Mouse (Mus musculus) liver, embryonic 14.5 days (tissue): ENCODE data around the gene Smim5. TPM values are rescaled to one million over a fixed set of nuclear protein-coding genes. Genes with fewer than 3 reads are reported as not detected.

Source experiments
- ATAC-seq: fragments of 200-750 bp; cut with Nextera tagmentation; 2 replicates; pipeline ENCODE4 v1.8.0; 2017; ENCODE audit warnings: moderate number of reproducible peaks, mild to moderate bottlenecking, moderate library complexity; ENCODE audit not compliant: insufficient read depth
- DNase-seq, 3 experiments: peaks; one replicate each; pipeline ENCODE4 v3.0.0-alpha.2; 2012 to 2013; ENCODE audit warnings: low read depth in 3 of 3, low spot score in 3 of 3
- H3K27ac ChIP-seq: fragments of 300-500 bp; sonication (generic); 2 replicates; pipeline ENCODE4 v1.5.1; 2014; ENCODE audit warnings: moderate library complexity, mild to moderate bottlenecking, control low read depth, inconsistent platforms
- H3K27me3 ChIP-seq: fragments of 300-500 bp; sonication (generic); 2 replicates; pipeline ENCODE4 v1.6.1; 2014; ENCODE audit warnings: mild to moderate bottlenecking, low read length, moderate library complexity; ENCODE audit not compliant: control insufficient read depth, insufficient read depth
- H3K36me3 ChIP-seq: fragments of 300-500 bp; sonication (generic); replicated peaks from 2 replicates; pipeline ENCODE4 v1.6.1; 2014; ENCODE audit warnings: low read depth; ENCODE audit not compliant: control insufficient read depth, insufficient read depth
- H3K4me1 ChIP-seq, 2 experiments: fragments of 200-500 bp in 1 of 2; fragments of 300-500 bp in 1 of 2; sonication (generic) in 1 of 2; replicated peaks; 2 replicates each; pipeline ENCODE4 v1.6.1; 2012 to 2014; ENCODE audit warnings: antibody characterized with exemption in 1 of 2, inconsistent platforms in 1 of 2, low read length in 1 of 2; ENCODE audit not compliant: control insufficient read depth in 2 of 2, insufficient read depth in 2 of 2
- H3K4me2 ChIP-seq: fragments of 300-500 bp; sonication (generic); 2 replicates; pipeline ENCODE4 v1.6.1; 2014; ENCODE audit warnings: low read depth, mild to moderate bottlenecking, control low read depth, moderate library complexity
- H3K4me3 ChIP-seq, 2 experiments: fragments of 200-500 bp in 1 of 2; fragments of 300-500 bp in 1 of 2; sonication (generic) in 1 of 2; 2 replicates each; pipeline ENCODE4 v1.5.1; 2012 to 2014; ENCODE audit warnings: low read depth in 2 of 2, low read length in 2 of 2, mild to moderate bottlenecking in 2 of 2, control low read depth in 1 of 2, inconsistent platforms in 1 of 2, moderate library complexity in 1 of 2; ENCODE audit not compliant: insufficient read depth in 1 of 2
- H3K9ac ChIP-seq: fragments of 300-500 bp; sonication (generic); replicated peaks from 2 replicates; pipeline ENCODE4 v1.6.1; 2014; ENCODE audit warnings: mild to moderate bottlenecking, control low read depth, moderate library complexity
- H3K9me3 ChIP-seq: fragments of 300-500 bp; sonication (generic); 2 replicates; pipeline ENCODE4 v1.6.1; 2016; ENCODE audit warnings: low read length, mixed read lengths; ENCODE audit not compliant: control insufficient read depth
- CTCF ChIP-seq: IDR thresholded peaks from 2 replicates; pipeline ENCODE4 v1.5.1; 2016; ENCODE audit warnings: antibody characterized with exemption, low read depth, control low read depth
- EP300 ChIP-seq: IDR thresholded peaks from 2 replicates; pipeline ENCODE4 v1.6.1; 2016; ENCODE audit warnings: antibody characterized with exemption, low read depth
- WGBS: fragments of 180-500 bp; shearing (Covaris S2); extraction: QIAGEN DNeasy Blood & Tissue Kit; methylation state at CpG from one replicate; pipeline ENCODE4 v1.1.7; 2014; ENCODE audit not compliant: insufficient replicate concordance; 5-methylcytosine and 5-hydroxymethylcytosine counted together
- polyA plus RNA-seq, 2 experiments: library from polyadenylated mRNA; depleted of rRNA in 1 of 2; stranded (reverse) in 1 of 2; unstranded in 1 of 2; fragments of >200 nt; fragmentation: Nextera tagmentation in 1 of 2; extraction: Ambion mirVana in 1 of 2; gene quantifications; 2 replicates each; pipeline versions ENCODE4 v1.2.1 to v1.2.3; 2012 to 2014

Smim5 gene
- polyA plus RNA-seq, 2 experiments = 25.1 to 48.8 TPM

DNA sequence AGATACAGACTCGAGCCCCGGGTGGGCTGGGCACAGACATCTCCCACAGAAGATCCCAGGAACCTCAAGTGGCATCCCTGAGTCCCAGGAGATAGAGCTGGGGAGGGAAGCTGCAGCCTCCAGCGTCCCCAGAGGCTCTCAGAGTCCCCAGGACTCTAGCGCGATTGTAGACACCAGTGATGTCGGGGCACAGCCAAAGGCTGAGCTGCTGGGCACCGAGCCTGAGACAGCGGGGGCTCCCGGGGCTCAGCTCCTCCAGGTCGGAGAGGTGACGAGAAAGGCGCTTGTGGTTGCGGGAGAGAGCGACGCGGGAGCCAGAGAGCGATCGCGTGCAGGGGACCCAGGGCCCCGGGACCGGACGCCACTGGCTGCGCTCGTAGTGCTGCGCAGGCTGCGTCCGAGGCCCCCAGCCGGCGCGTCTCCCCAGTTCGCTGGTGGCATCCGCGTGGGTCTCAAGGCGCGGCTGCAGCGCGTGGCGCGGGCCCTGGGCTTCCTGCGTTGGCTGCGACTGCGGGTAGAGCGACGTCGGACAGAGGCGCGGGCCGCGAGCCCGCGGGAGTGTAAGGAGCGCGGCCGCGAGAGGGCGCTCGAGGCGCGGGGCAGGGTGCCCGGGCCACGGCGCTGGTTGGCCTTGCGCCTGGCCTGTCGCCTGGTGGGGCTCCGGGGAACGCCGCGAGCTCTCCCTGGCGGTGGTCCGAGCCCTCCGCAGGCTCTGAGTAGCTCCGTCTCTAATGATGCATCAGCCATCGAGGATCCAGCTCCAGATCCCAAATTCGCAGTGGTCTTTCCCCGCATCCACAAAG, 40.4 kb upstream of the Smim5 start:
- 3% methylated on average over 69 of the region's 75 CpGs for WGBS
- ATAC-seq = peak; percentile 76
- Histone ChIP-seq H3K4me1 (no peaks in the 10 kb centered on the region), H3K4me3 (peak overlapping the region in 1 of 2 experiments; percentile 31; a peak in 2 of 4 replicates), H3K27me3 (peaks cover 45% of the 10 kb centered on the region), H3K36me3 (no peaks in the 10 kb centered on the region), H3K27ac (no peak overlapping the region), H3K4me2 (peak overlapping the region; percentile 46), H3K9ac (no peak overlapping the region), H3K9me3 (no peaks in the 10 kb centered on the region)
- peak; percentile 47 to 61 (median 59) for DNase-seq
- TF ChIP-seq EP300 (no peak), CTCF (peak; percentile 78)

- H3K27me3 ChIP-seq = peaks cover 26% of the 10 kb centered on the region
- H3K9ac ChIP-seq = no peak overlapping the region
- no peak overlapping the region for H3K4me2 ChIP-seq
- H3K36me3 ChIP-seq = no peaks in the 10 kb centered on the region
- no peak overlapping the region for H3K4me3 ChIP-seq
- TF ChIP-seq EP300 = no peak
- TF ChIP-seq CTCF = peak; percentile 46; the same call in 1 of the 2 replicates
- no peaks in the 10 kb centered on the region for H3K4me1 ChIP-seq
- DNase-seq = no peak
- no peak for ATAC-seq
- WGBS = 67% methylated on average over 8 of the region's 8 CpGs
- no peaks in the 10 kb centered on the region for H3K9me3 ChIP-seq
- H3K27ac ChIP-seq = no peak overlapping the region
Observed at GRCm38 (mm10) chr11:115863895-115864294, 35.9 kb upstream of the Smim5 start.

GRCm38 (mm10) chr11:115869393-115869792, 30.4 kb upstream of the Smim5 start:
- H3K27me3 ChIP-seq = no peaks in the 10 kb centered on the region
- no peak overlapping the region for H3K27ac ChIP-seq
- no peak overlapping the region for H3K4me3 ChIP-seq
- DNase-seq = peak; percentile 29 to 52 (median 37)
- H3K9ac ChIP-seq = no peak overlapping the region
- H3K36me3 ChIP-seq = no peaks in the 10 kb centered on the region
- no peak for TF ChIP-seq EP300
- no peak for TF ChIP-seq CTCF
- 44% methylated on average over 8 of the region's 8 CpGs for WGBS
- H3K9me3 ChIP-seq = no peaks in the 10 kb centered on the region
- peaks cover 6 to 17% of the 10 kb centered on the region in 2 experiments; a peak in 3 of 4 replicates for H3K4me1 ChIP-seq
- peak; percentile 31 for ATAC-seq
- H3K4me2 ChIP-seq = no peak overlapping the region

- no peaks in the 10 kb centered on the region for H3K9me3 ChIP-seq
- H3K27ac ChIP-seq = no peak overlapping the region
- 66% methylated on average over 4 of the region's 4 CpGs for WGBS
- TF ChIP-seq CTCF = no peak
- TF ChIP-seq EP300 = no peak
- H3K4me1 ChIP-seq = peaks cover 6 to 23% of the 10 kb centered on the region in 2 experiments; a peak in 3 of 4 replicates
- H3K4me3 ChIP-seq = no peak overlapping the region
- H3K9ac ChIP-seq = no peak overlapping the region
- no peaks in the 10 kb centered on the region for H3K27me3 ChIP-seq
- ATAC-seq (peak; percentile 32), DNase-seq (no peak)
- no peaks in the 10 kb centered on the region for H3K36me3 ChIP-seq
- H3K4me2 ChIP-seq = no peak overlapping the region
Observed at GRCm38 (mm10) chr11:115872437-115872836, 27.3 kb upstream of the Smim5 start.

GRCm38 (mm10) chr11:115875935-115876334, 23.8 kb upstream of the Smim5 start:
- Histone ChIP-seq H3K4me2 (no peak overlapping the region), H3K27me3 (no peaks in the 10 kb centered on the region), H3K4me1 (peaks cover 0 to 14% of the 10 kb centered on the region in 2 experiments; a peak in 2 of 4 replicates), H3K4me3 (no peak overlapping the region), H3K9ac (no peak overlapping the region), H3K36me3 (no peaks in the 10 kb centered on the region), H3K9me3 (no peaks in the 10 kb centered on the region), H3K27ac (no peak overlapping the region)
- DNase-seq (no peak), ATAC-seq (no peak)
- 66% methylated on average over 3 of the region's 3 CpGs for WGBS
- TF ChIP-seq EP300 = no peak
- no peak for TF ChIP-seq CTCF
